Mouse (Mus musculus): Measurements from ENCODE around the gene Platr17. TPM values are rescaled to one million over a fixed set of nuclear protein-coding genes. Genes with fewer than 3 reads are reported as not detected.

The Platr17 gene
- 0.63 and 0.78 TPM in 2 replicates for polyA plus RNA-seq (2012; rRNA removed)

DNA sequence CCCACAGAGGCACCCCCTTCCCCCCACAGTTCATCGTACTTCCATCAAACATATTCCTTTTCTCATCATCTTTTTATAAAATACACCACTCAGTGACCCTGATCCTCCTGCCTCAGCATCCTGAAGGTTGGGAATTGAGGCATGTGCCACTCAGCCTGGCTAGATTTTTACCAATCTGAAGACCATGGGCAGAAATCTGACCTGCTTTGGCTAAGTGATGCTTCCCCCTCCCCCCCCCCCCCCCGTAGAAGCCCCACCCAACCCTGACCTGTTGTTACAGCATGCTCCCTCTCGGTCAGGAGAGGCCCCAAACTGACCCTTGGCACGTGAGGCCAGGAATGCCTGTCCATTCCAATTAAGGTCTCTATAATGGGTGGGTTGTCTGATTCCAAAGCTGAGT is at the start of gene Platr17:
TSS of gene Platr17 (plus strand) at position 301 of the 400 bp plus-strand sequence.

DNA sequence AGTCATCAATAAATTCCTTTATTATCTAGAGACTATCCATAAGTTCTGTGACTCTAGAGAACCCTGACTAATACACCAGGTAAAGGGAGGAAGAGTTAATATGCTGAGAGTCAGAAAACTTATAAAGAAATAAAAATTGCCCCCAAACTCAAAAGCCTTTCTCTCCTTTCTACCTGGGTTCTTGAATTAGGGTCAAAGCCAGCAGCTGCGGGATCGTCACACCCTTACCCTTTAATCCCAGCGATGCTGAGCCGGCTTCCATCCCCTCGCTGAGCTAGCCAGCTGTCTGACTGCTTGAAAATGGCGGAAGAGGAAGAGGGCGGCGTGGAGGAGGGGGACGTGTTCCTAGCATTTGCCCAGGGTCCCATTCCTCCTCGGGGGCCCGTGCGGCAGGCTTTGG is 31.4 kb upstream of the Platr17 start, which contains the start of gene Gm7029:
TSS of gene Gm7029 (plus strand) at position 301 of the 400 bp plus-strand sequence.

DNA sequence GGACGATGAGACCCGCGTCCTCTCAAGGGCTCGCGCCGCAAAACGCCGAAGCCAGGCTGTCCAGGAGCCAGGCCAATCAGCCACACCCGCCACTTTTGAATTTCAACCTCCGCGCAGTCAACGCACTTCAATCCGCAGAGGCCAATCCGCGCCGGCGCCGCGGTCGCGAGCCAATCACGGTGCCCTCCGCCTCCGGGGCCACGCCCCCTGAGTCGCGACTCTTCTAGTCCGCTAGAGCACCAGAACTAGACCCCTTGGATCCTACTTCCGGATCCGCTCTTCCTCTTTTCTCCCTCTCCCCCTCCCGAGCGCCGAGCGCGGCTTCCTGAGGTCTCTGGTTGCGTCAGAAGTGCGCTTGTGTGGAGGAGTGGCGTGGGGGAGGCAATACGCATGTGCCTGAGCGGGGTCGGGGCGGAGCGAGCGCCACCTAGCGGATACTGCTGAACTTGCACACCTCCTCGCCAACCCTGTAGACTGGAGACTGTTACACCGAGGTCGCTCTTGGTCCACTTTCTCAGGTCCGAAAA is 14.3 kb upstream of the Platr17 start, which contains the start of gene Kifc1:
TSS of gene Kifc1 (minus strand) at position 129 of the 527 bp plus-strand sequence.

DNA sequence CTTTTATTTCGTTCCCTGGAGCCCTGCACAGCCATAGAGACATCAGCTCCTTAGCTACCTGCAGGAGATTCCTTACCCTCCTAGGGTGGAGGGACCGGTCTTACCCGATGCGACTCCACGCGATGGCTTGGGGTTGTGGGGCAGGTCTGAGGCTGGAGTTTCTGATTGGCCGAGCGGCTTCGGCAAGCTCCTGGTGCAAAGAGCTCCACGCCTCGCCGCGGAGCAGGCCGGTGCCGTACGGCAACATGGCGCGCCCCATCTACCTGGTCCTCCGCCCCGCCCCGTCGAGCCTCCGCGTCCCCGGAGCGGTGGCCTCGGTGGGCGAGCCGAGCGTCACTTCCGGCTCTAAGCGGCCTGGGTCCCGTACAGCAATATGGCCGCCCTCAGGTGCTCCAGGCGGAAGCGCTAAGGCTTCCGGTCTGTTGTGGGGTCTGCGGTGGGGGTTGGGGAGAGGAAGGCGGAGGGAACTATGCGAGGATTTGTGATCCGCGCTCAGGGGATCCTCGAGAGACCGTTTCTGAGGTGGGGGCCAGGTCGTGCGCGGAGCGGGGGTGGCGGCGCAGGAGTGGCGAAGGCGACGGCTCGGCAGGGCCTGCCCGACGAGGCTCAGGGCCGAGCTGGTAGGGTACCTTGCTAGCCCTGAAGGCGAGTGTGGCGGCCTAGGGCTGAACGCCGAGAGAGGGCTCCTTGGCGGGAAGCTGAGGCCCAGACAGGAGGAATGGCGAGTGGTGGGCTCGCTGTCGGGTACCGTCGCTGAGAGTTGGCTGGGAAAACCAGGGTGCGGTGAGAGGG is 4.3 kb downstream of the Platr17 start, which contains the start of gene Daxx:
TSS of gene Daxx (plus strand) at position 338 of the 792 bp plus-strand sequence.

DNA sequence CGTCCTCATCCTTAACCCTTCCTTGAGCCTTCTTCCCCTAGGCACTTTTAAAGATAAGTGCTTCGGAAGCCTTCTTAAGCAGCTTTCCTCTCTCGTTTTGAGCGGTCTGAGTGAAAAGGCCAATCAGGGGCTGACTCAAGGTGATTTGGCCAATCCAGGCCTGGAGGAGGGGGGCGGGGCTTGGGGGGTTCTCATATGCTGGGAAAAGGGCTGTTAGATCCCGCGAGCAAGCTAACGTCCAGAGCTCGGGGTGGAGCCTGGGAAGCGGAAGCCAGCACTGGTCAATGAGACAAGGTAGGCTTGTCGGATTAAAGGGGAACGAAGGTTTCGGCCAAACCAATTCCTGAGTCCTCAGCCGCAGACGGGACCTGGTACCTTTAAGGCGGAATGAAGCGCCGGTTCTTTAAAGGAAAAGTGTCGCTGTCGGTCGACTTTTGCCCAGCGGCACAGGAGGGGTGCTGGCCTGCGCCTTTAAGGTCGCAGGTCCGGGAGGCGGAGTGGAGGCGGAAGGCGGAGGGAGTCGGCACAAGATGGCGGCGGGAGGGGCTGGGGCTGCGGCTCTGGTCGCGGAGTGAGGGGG is 10.8 kb downstream of the Platr17 start, which contains the start of the genes Tapbp and Zbtb22:
TSS of gene Tapbp (plus strand) at position 229 of the 580 bp plus-strand sequence.
TSS of gene Zbtb22 (plus strand) at position 234 of the 580 bp plus-strand sequence.

DNA sequence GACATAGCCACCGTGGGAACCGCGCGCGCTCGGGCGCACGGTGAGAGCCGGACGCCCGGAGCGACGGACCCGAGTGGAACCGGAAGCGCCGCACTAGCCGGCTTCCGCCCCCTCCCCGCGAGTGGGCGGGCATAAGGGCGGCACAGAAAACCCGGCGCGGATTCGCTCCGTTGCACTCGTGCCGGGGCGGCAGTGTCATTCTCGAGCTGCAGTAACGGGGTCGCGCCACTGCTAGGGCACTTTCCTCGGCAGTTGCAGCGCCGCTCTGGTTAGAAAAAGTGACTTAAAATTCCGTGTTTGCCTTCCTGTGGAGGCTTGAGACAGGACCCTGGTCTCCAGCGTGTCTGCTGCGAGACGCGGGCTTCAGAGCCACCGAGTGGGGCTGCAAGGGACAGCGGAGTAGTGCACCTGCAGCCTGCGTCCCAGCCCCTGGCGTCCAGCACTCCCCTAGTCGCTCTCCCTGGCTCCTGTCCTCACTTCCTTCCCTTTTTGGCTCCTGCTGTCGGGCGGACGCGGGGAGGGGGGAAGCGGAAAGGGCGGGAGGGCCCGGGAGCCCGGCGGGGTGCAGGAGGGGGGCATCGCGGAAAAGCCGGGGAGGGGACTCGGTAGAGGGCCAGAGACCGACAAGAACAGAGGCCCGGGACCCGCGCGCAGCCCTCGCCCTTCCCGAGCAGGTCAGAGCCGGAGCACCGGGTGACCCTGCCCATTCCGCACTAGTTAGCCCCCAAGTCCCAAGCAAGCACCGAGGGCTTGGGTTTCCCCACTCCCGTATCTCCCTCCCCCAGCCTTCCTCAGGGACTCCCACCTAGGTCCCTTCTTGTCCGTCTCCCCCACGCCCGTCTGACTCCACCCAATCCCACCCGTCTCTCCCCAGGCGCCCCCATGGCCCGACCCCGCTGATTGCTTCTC is 24.7 kb downstream of the Platr17 start, which contains the start of gene Rgl2:
TSS of gene Rgl2 (plus strand) at position 173 of the 909 bp plus-strand sequence.

DNA sequence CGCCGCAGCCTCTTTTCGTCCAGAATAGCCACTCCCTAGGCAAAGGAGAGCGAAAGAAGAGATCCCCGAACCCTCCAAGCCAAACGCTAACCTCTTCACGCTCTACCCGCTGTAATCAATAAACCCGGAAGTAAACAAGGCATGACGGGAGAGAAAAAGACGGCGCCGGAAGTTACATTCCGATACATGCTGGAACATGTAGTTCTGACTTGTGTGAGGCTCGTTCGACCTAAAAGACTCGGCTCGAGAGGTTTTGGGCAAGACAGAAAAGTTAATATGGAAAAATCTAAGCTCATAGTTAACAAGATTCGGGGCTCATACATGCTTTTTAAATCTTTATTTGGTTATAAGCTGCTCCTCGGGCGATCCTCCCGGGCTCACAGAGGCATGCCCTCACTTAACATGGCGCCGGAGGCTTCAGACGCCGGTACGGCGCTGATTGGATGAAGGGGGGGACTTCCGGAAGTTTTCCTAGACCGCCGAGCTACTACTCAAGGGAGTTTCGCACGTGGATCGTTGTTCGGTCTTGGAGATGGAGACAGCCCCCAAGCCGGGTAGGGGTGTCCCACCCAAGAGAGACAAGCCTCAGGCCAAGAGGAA is 35.4 kb downstream of the Platr17 start, which contains the start of the genes Pfdn6 and Wdr46:
TSS of gene Pfdn6 (minus strand) at position 138 of the 600 bp plus-strand sequence.
TSS of gene Wdr46 (plus strand) at position 455 of the 600 bp plus-strand sequence.

DNA sequence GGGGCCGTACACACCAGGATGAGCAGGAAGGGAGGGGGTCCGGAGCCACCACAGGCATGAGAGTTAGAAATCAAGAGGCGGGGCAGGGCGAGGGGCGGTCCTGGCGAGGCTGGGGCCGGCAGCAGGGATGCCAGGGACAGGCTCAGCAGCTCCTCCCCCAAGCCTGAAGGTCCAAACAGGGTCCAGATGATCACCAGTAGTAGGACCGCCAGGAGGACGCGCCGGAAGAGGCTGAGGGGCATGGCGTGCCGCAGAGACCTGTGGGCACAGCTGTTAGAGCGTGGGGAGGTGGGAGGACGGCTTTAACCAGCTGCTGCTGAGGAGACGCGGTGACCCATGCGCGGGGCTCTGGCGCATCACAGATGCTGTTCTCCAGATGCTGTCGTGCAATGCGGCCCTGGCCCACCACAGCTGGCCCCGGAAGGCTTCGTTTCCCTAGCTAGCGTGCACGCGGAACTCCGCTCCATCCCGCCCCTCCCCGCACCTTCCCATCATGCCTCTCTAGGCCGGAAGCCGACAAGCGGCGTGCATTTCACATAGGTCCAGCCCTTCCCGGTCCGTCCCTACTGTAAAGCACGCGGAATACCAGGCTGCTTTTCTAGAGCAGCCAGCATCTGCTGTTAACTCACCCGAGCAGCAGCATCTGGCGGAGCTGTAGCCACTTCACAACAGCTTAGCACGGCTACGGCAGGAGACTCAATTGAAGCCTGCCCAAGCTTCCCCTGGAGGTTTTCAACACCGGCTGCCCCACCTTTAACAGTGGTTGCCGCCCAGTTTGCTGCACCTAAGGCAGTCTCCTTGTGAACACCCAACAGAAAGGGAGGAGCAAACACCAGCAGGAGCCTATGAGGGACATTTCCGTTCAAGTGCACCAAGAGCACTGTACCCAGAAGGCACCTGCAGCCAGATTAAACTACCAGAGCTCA is 46.3 kb downstream of the Platr17 start, which contains the start of gene B3galt4:
TSS of gene B3galt4 (minus strand) at position 468 of the 926 bp plus-strand sequence.

DNA sequence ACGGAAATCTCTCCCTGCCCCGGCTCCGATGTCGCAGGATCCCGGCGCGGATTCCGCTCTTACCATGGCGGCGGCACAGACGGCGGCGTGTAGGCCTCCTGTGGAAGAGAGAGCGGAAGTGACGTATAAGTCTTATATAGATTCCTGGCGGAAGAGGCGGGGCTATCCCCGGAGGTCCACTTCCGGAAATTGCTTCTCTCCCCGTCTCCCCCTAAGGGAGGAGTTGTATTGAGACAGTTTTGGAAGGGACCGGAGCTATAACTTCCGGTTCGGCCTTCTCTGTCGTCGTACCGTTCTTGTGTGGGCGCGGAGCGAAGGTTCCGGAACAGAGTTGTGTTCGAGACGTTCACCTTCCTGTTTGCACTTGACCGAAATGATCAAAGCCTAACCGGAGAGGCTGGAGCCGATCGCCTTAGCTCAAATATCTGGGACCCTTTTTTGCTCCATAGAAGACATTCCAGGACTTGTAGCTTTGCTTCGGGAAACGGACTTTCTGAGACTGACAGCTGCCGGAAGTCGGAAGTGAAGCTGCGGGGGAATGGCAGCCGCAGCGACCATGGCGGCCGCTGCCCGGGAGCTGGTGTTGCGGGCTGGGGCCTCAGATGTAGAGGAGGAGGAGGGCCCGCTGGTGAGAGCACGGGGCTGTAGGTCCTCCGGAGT is 50.8 kb downstream of the Platr17 start, which contains the start of the genes Vps52 and Rps18:
TSS of gene Vps52 (plus strand) at position 258 of the 660 bp plus-strand sequence.
TSS of gene Rps18 (minus strand) at position 447 of the 660 bp plus-strand sequence.

Other genes with a start within 250 kb of the Platr17 start
- 86.0 and 104 TPM in 2 replicates for gene Hnrnpm, start 218.3 kb upstream of the Platr17 start, polyA plus RNA-seq (2012; rRNA removed)
- gene March2, start 186.5 kb upstream of the Platr17 start, polyA plus RNA-seq (2012; rRNA removed): 124 and 134 TPM in 2 replicates
- gene Rab11b, start 144.6 kb upstream of the Platr17 start, polyA plus RNA-seq (2012; rRNA removed): 86.1 and 92.3 TPM in 2 replicates
- 51.8 and 56.4 TPM in 2 replicates for gene Angptl4, start 123.3 kb upstream of the Platr17 start, polyA plus RNA-seq (2012; rRNA removed)
- gene Kank3, start 94.6 kb upstream of the Platr17 start, polyA plus RNA-seq (2012; rRNA removed): 15.8 and 17.2 TPM in 2 replicates
- 624 and 816 TPM in 2 replicates for gene Rps28, start 80.6 kb upstream of the Platr17 start, polyA plus RNA-seq (2012; rRNA removed)
- 189 and 197 TPM in 2 replicates for gene Ndufa7, start 80.6 kb upstream of the Platr17 start, polyA plus RNA-seq (2012; rRNA removed)
- gene Cd320, start 62.0 kb upstream of the Platr17 start, polyA plus RNA-seq (2012; rRNA removed): 8.3 and 9.0 TPM in 2 replicates
- gene Gm7029, start 31.3 kb upstream of the Platr17 start, polyA plus RNA-seq (2012; rRNA removed): not detected in 2 replicates
- gene Kifc1, start 14.5 kb upstream of the Platr17 start, polyA plus RNA-seq (2012; rRNA removed): 19.2 and 21.8 TPM in 2 replicates
- gene Daxx, start 4.3 kb downstream of the Platr17 start, polyA plus RNA-seq (2012; rRNA removed): 17.5 and 19.5 TPM in 2 replicates
- gene Tapbp, start 10.8 kb downstream of the Platr17 start, polyA plus RNA-seq (2012; rRNA removed): 19.7 and 21.7 TPM in 2 replicates
- gene Zbtb22, start 10.8 kb downstream of the Platr17 start, polyA plus RNA-seq (2012; rRNA removed): 11.4 and 11.9 TPM in 2 replicates
- gene Rgl2, start 24.4 kb downstream of the Platr17 start, polyA plus RNA-seq (2012; rRNA removed): 21.4 and 28.9 TPM in 2 replicates
- 45.7 and 46.0 TPM in 2 replicates for gene Pfdn6, start 35.2 kb downstream of the Platr17 start, polyA plus RNA-seq (2012; rRNA removed)
- 11.8 and 12.7 TPM in 2 replicates for gene Wdr46, start 35.5 kb downstream of the Platr17 start, polyA plus RNA-seq (2012; rRNA removed)
- gene B3galt4, start 46.4 kb downstream of the Platr17 start, polyA plus RNA-seq (2012; rRNA removed): 1.4 and 1.9 TPM in 2 replicates
- gene Vps52, start 50.7 kb downstream of the Platr17 start, polyA plus RNA-seq (2012; rRNA removed): 15.0 and 17.0 TPM in 2 replicates
- 1,178 and 1,295 TPM in 2 replicates for gene Rps18, start 50.9 kb downstream of the Platr17 start, polyA plus RNA-seq (2012; rRNA removed)
- 340 and 427 TPM in 2 replicates for gene H2-K1, start 95.2 kb downstream of the Platr17 start, polyA plus RNA-seq (2012; rRNA removed)
- gene Ring1, start 119.5 kb downstream of the Platr17 start, polyA plus RNA-seq (2012; rRNA removed): 12.5 and 18.5 TPM in 2 replicates
- gene H2-Ke6, start 122.9 kb downstream of the Platr17 start, polyA plus RNA-seq (2012; rRNA removed): 51.8 and 62.7 TPM in 2 replicates
- gene Slc39a7, start 126.5 kb downstream of the Platr17 start, polyA plus RNA-seq (2012; rRNA removed): 42.7 and 48.3 TPM in 2 replicates
- gene Rxrb, start 126.7 kb downstream of the Platr17 start, polyA plus RNA-seq (2012; rRNA removed): 18.5 and 21.0 TPM in 2 replicates
- 0.48 and 0.67 TPM in 2 replicates for gene Col11a2, start 134.3 kb downstream of the Platr17 start, polyA plus RNA-seq (2012; rRNA removed)
- gene H2-Oa, start 187.2 kb downstream of the Platr17 start, polyA plus RNA-seq (2012; rRNA removed): 0.81 and 1.1 TPM in 2 replicates
- 4.5 and 5.3 TPM in 2 replicates for gene H2-DMa, start 214.4 kb downstream of the Platr17 start, polyA plus RNA-seq (2012; rRNA removed)
- 45.0 and 46.4 TPM in 2 replicates for gene Brd2, start 217.5 kb downstream of the Platr17 start, polyA plus RNA-seq (2012; rRNA removed)
- 0.83 and 0.86 TPM in 2 replicates for gene H2-DMb2, start 238.2 kb downstream of the Platr17 start, polyA plus RNA-seq (2012; rRNA removed)
- 2.5 and 2.6 TPM in 2 replicates for gene H2-DMb1, start 247.9 kb downstream of the Platr17 start, polyA plus RNA-seq (2012; rRNA removed)